Mouse (Mus musculus): ENCODE measurements around the gene Plxnd1. TPM values are rescaled to one million over a fixed set of nuclear protein-coding genes. Genes with fewer than 3 reads are reported as not detected.

Gene Plxnd1
- polyA plus RNA-seq, 1 experiment: 66.1 TPM

GRCm38 (mm10) chr6:115973881-115974662, 20.7 kb downstream of the Plxnd1 start:
- Histone ChIP-seq H3K4me1 (ENCODE audit: control insufficient read depth, insufficient read depth, insufficient read length) (peaks cover 21% of the 10 kb centered on the region; the same call in 1 of the 2 replicates), H3K27ac (ENCODE audit: insufficient read depth, low read length) (no peak overlapping the region)
- WGBS: 88% methylated on average over 16 of the region's 16 CpGs

DNA sequence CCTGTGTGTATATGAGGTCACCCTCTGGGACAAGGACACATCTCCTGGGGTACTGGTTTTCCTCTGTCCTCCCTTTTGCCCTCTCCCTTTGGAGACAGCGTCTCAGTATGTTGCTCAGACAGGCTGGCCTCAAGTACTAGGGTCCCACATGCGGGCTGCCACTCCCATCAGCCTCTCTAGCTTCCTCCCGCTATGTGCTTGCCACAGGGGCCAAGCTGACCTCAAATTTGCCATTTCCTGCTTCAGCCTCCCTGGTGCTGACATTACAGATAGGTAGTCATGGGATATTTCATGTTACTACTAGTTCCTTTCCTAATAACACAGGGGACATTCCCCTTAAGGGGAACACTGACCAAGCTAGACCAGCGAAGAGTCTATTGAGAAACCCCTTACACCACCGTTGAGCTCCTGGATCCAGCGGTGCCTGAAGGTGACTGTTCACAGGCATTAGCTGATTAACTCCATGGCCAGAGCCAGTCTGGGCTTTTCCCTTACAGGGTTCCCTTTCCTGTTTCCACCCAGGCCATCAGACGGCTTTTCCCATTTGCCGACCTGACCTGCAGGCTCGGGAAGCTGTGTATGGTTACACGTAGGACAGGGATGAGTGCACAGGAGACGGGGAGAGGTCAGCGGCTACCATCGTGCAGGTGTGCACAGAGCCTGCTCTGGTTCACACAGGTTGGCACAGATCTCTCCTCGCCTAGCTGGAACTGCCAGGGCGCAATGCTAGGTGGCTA, 21.5 kb downstream of the Plxnd1 start:
- H3K27me3 ChIP-seq (ENCODE audit: control insufficient read depth, insufficient read depth, low read length): no peaks in the 10 kb centered on the region
- no peaks in the 10 kb centered on the region for H3K36me3 ChIP-seq (ENCODE audit: control insufficient read depth, insufficient read depth, low read length)
- H3K27ac ChIP-seq (ENCODE audit: insufficient read depth, low read length): no peak overlapping the region
- peaks cover 21% of the 10 kb centered on the region; the same call in 1 of the 2 replicates for H3K4me1 ChIP-seq (ENCODE audit: control insufficient read depth, insufficient read depth, insufficient read length)
- no peak for DNase-seq (ENCODE audit: low read depth in 1 of 2, low spot score in 2 of 2)
- H3K4me3 ChIP-seq (ENCODE audit: extremely low read depth, insufficient read depth, insufficient read length): no peak overlapping the region
- no peak for TF ChIP-seq CTCF (IDR thresholded peaks at IDR 0.05; ENCODE audit: extremely low read depth, insufficient read depth, insufficient read length, insufficient replicate concordance)
- 80% methylated on average over 15 of the region's 15 CpGs for WGBS

More at GRCm38 (mm10) chr6:115973881-115974662, 20.7 kb downstream of the Plxnd1 start:
- no peak for DNase-seq (ENCODE audit: low read depth in 1 of 2, low spot score in 2 of 2)
- TF ChIP-seq CTCF (IDR thresholded peaks at IDR 0.05; ENCODE audit: extremely low read depth, insufficient read depth, insufficient read length, insufficient replicate concordance) (no peak), POLR2A (IDR thresholded peaks at IDR 0.05; ENCODE audit: low read depth, low read length) (no peak)
- Histone ChIP-seq H3K36me3 (ENCODE audit: control insufficient read depth, insufficient read depth, low read length) (no peaks in the 10 kb centered on the region), H3K4me3 (ENCODE audit: extremely low read depth, insufficient read depth, insufficient read length) (no peak overlapping the region), H3K27me3 (ENCODE audit: control insufficient read depth, insufficient read depth, low read length) (no peaks in the 10 kb centered on the region)

DNA sequence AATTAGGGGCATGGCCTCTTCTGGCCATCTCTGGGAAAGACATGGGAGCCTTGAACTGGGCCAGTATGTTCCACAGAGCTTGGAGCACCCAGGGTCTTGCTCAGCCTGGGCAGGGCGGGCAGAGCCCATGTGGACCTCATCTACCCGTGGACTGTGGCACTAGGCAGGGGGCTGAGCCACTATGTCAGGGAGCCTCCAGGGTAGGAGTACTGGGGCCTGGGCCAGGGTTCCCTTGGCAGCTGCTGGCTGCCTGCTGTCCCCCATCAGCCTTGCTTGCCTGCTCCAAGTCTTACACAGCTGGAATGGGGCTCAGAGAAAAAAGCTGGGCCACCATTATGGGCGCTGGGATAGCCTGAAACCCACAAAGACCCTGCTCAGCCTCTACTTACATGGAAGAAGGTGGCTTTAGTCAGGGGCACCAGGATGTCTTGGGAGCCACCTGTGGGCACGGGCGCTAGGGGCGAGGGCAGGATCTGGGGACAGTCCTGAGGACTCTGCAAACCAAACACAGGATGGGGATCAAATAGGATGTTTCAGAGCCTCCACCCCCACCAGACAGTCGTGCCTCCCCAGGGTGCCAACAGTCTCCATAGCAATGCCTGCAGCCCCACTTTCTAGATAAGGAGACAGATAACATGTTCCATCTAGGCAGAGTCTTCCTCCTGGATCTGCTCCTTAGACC, 22.6 kb downstream of the Plxnd1 start:
- DNase-seq (ENCODE audit: low read depth in 1 of 2, low spot score in 2 of 2): no peak
- WGBS: 78% methylated on average over 7 of the region's 7 CpGs

GRCm38 (mm10) chr6:115971273-115972060, 23.3 kb downstream of the Plxnd1 start:
- 58% methylated on average over 13 of the region's 13 CpGs for WGBS
- no peak overlapping the region for H3K4me3 ChIP-seq (ENCODE audit: extremely low read depth, insufficient read depth, insufficient read length)
- no peak for DNase-seq (ENCODE audit: low read depth in 1 of 2, low spot score in 2 of 2)
- peaks cover 21% of the 10 kb centered on the region; the same call in 1 of the 2 replicates for H3K4me1 ChIP-seq (ENCODE audit: control insufficient read depth, insufficient read depth, insufficient read length)
- no peaks in the 10 kb centered on the region for H3K27me3 ChIP-seq (ENCODE audit: control insufficient read depth, insufficient read depth, low read length)
- H3K27ac ChIP-seq (ENCODE audit: insufficient read depth, low read length): peak overlapping the region; percentile 8; the same call in 1 of the 2 replicates
- peaks cover 6% of the 10 kb centered on the region; the same call in 1 of the 2 replicates for H3K36me3 ChIP-seq (ENCODE audit: control insufficient read depth, insufficient read depth, low read length)
- TF ChIP-seq CTCF (IDR thresholded peaks at IDR 0.05; ENCODE audit: extremely low read depth, insufficient read depth, insufficient read length, insufficient replicate concordance) (no peak), POLR2A (IDR thresholded peaks at IDR 0.05; ENCODE audit: low read depth, low read length) (no peak)

More for the DNA sequence above, 22.6 kb downstream of the Plxnd1 start:
- TF ChIP-seq CTCF (IDR thresholded peaks at IDR 0.05; ENCODE audit: extremely low read depth, insufficient read depth, insufficient read length, insufficient replicate concordance) (no peak), POLR2A (IDR thresholded peaks at IDR 0.05; ENCODE audit: low read depth, low read length) (no peak)
- H3K4me1 ChIP-seq (ENCODE audit: control insufficient read depth, insufficient read depth, insufficient read length): peaks cover 21% of the 10 kb centered on the region; the same call in 1 of the 2 replicates
- peaks cover 1% of the 10 kb centered on the region; the same call in 1 of the 2 replicates for H3K36me3 ChIP-seq (ENCODE audit: control insufficient read depth, insufficient read depth, low read length)
- H3K27ac ChIP-seq (ENCODE audit: insufficient read depth, low read length): no peak overlapping the region
- no peak overlapping the region for H3K4me3 ChIP-seq (ENCODE audit: extremely low read depth, insufficient read depth, insufficient read length)
- no peaks in the 10 kb centered on the region for H3K27me3 ChIP-seq (ENCODE audit: control insufficient read depth, insufficient read depth, low read length)

DNA sequence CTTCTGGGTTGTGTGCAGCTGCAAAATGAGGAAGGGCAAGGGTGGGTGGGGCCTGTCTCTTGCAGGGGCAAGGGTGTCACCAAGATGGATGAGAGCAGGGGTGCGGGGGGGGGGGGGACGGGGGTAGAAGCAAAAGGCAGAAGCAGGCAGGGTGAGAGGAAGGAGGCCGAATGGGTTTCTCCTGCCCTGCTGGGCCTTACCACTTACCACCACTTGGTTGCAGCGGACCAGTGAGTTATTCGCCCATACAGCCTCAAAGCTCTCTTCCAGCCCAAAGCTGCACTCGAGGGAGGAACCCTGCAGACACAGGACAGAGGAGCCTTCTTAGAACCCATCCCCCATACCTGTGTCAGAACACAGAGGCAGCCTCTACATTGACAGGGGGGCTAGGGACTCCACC, 24.9 kb downstream of the Plxnd1 start:
- 29% methylated on average over 4 of the region's 6 CpGs for WGBS
- DNase-seq (ENCODE audit: low read depth in 1 of 2, low spot score in 2 of 2): no peak
- H3K4me1 ChIP-seq (ENCODE audit: control insufficient read depth, insufficient read depth, insufficient read length): peaks cover 21% of the 10 kb centered on the region; the same call in 1 of the 2 replicates
- H3K36me3 ChIP-seq (ENCODE audit: control insufficient read depth, insufficient read depth, low read length): peaks cover 7% of the 10 kb centered on the region
- peak overlapping the region; percentile 14; the same call in 1 of the 2 replicates for H3K27ac ChIP-seq (ENCODE audit: insufficient read depth, low read length)
- H3K4me3 ChIP-seq (ENCODE audit: extremely low read depth, insufficient read depth, insufficient read length): no peak overlapping the region
- no peaks in the 10 kb centered on the region for H3K27me3 ChIP-seq (ENCODE audit: control insufficient read depth, insufficient read depth, low read length)
- no peak for TF ChIP-seq CTCF (IDR thresholded peaks at IDR 0.05; ENCODE audit: extremely low read depth, insufficient read depth, insufficient read length, insufficient replicate concordance)
- TF ChIP-seq POLR2A (IDR thresholded peaks at IDR 0.05; ENCODE audit: low read depth, low read length): no peak

GRCm38 (mm10) chr6:115969103-115969502, 25.7 kb downstream of the Plxnd1 start:
- no peaks in the 10 kb centered on the region for H3K27me3 ChIP-seq (ENCODE audit: control insufficient read depth, insufficient read depth, low read length)
- DNase-seq (ENCODE audit: low read depth in 1 of 2, low spot score in 2 of 2): no peak
- H3K4me1 ChIP-seq (ENCODE audit: control insufficient read depth, insufficient read depth, insufficient read length): peaks cover 21% of the 10 kb centered on the region; the same call in 1 of the 2 replicates
- no peak for TF ChIP-seq CTCF (IDR thresholded peaks at IDR 0.05; ENCODE audit: extremely low read depth, insufficient read depth, insufficient read length, insufficient replicate concordance)
- no peak for TF ChIP-seq POLR2A (IDR thresholded peaks at IDR 0.05; ENCODE audit: low read depth, low read length)
- peak overlapping the region; percentile 5; the same call in 1 of the 2 replicates for H3K27ac ChIP-seq (ENCODE audit: insufficient read depth, low read length)
- WGBS: 80% methylated on average over 9 of the region's 9 CpGs
- peaks cover 8% of the 10 kb centered on the region for H3K36me3 ChIP-seq (ENCODE audit: control insufficient read depth, insufficient read depth, low read length)
- no peak overlapping the region for H3K4me3 ChIP-seq (ENCODE audit: extremely low read depth, insufficient read depth, insufficient read length)
